Mouse (Mus musculus) ES-Bruce4 (cell line): Measurements from ENCODE around the gene Vsx2. TPM values are rescaled to one million over a fixed set of nuclear protein-coding genes. Genes with fewer than 3 reads are reported as not detected.

Source experiments
- H3K27ac ChIP-seq: 2 replicates; pipeline ENCODE4 v1.5.1; 2012; ENCODE audit warnings: low read length, inconsistent platforms; ENCODE audit not compliant: insufficient read depth
- H3K27me3 ChIP-seq: 2 replicates; pipeline ENCODE4 v1.6.1; 2012; ENCODE audit warnings: mild to moderate bottlenecking, low read length, inconsistent platforms; ENCODE audit not compliant: control insufficient read depth, poor library complexity, insufficient read depth, severe bottlenecking
- H3K36me3 ChIP-seq: 2 replicates; pipeline ENCODE4 v1.6.1; 2012; ENCODE audit warnings: inconsistent platforms, mild to moderate bottlenecking, low read length, moderate library complexity; ENCODE audit not compliant: control insufficient read depth, poor library complexity, insufficient read depth, severe bottlenecking
- H3K4me1 ChIP-seq: one replicate; pipeline ENCODE4 v1.8.1; 2011; ENCODE audit warnings: low read length; ENCODE audit not compliant: control insufficient read depth, insufficient read depth
- H3K4me3 ChIP-seq: 2 replicates; pipeline ENCODE4 v1.5.1; 2011; ENCODE audit warnings: low read depth, mild to moderate bottlenecking, low read length
- H3K9ac ChIP-seq: 2 replicates; pipeline ENCODE4 v1.6.1; 2012; ENCODE audit warnings: low read depth, mild to moderate bottlenecking, inconsistent platforms; ENCODE audit not compliant: poor library complexity, severe bottlenecking
- H3K9me3 ChIP-seq: replicated peaks from 2 replicates; pipeline ENCODE4 v1.6.1; 2012; ENCODE audit warnings: mild to moderate bottlenecking, low read length, inconsistent platforms; ENCODE audit not compliant: control insufficient read depth, poor library complexity, insufficient read depth, severe bottlenecking
- CTCF ChIP-seq: IDR thresholded peaks from one replicate; pipeline ENCODE4 v1.8.1; 2011; ENCODE audit warnings: low read depth, low read length
- EP300 ChIP-seq: IDR thresholded peaks from 2 replicates; pipeline ENCODE4 v1.6.1; 2011; ENCODE audit warnings: low read depth, low read length; ENCODE audit not compliant: insufficient read depth
- POLR2A ChIP-seq: IDR thresholded peaks from one replicate; pipeline ENCODE4 v1.8.1; 2011; ENCODE audit warnings: low read length; ENCODE audit not compliant: insufficient read depth
- polyA plus RNA-seq: library from polyadenylated mRNA; stranded (reverse); fragments of >200 nt; gene quantifications from 2 replicates; pipeline ENCODE4 v1.2.4, GENCODE M21; 2011; ENCODE audit warnings: low read depth; ENCODE audit not compliant: missing spikeins, insufficient read depth, insufficient read length

Gene Vsx2
- polyA plus RNA-seq: 0.18 TPM in 1 of 2 replicates, not detected in the other

GRCm38 (mm10) chr12:84569336-84569970, at the start of gene Vsx2:
Vsx2 (plus strand) TSS chr12:84569762.
- Histone ChIP-seq H3K36me3 (no peaks in the 10 kb centered on the region), H3K27me3 (peaks cover 14% of the 10 kb centered on the region), H3K27ac (no peak within 1 kb of the TSS), H3K4me1 (no peaks in the 10 kb centered on the region), H3K9ac (peak within 1 kb of the TSS; percentile 13; the same call in 1 of the 2 replicates), H3K4me3 (peak within 1 kb of the TSS; percentile 50), H3K9me3 (no peaks in the 10 kb centered on the region)
- TF ChIP-seq POLR2A (no peak), CTCF (no peak), EP300 (no peak)

- no peak for TF ChIP-seq POLR2A
- TF ChIP-seq EP300: no peak
- TF ChIP-seq CTCF: no peak
- H3K27me3 ChIP-seq: no peaks in the 10 kb centered on the region
- H3K9ac ChIP-seq: no peak overlapping the region
- H3K27ac ChIP-seq: no peak overlapping the region
- H3K4me1 ChIP-seq: peaks cover 2% of the 10 kb centered on the region
- H3K9me3 ChIP-seq: no peaks in the 10 kb centered on the region
- H3K4me3 ChIP-seq: no peak overlapping the region
- H3K36me3 ChIP-seq: 0 out of 2 replicates have a peak, but pooled peaks cover 2% of the 10 kb centered on the region
Observed at GRCm38 (mm10) chr12:84523728-84524127, 45.8 kb upstream of the Vsx2 start.

GRCm38 (mm10) chr12:84524147-84525050, 45.2 kb upstream of the Vsx2 start:
- no peaks in the 10 kb centered on the region for H3K9me3 ChIP-seq
- H3K4me3 ChIP-seq: no peak overlapping the region
- no peak overlapping the region for H3K9ac ChIP-seq
- peaks cover 2% of the 10 kb centered on the region for H3K4me1 ChIP-seq
- TF ChIP-seq EP300 (no peak), POLR2A (no peak), CTCF (no peak)
- 0 out of 2 replicates have a peak, but pooled peaks cover 2% of the 10 kb centered on the region for H3K36me3 ChIP-seq
- no peaks in the 10 kb centered on the region for H3K27me3 ChIP-seq
- H3K27ac ChIP-seq: no peak overlapping the region

GRCm38 (mm10) chr12:84525422-84525821, 44.1 kb upstream of the Vsx2 start:
- no peak for TF ChIP-seq CTCF
- no peaks in the 10 kb centered on the region for H3K9me3 ChIP-seq
- no peak overlapping the region for H3K4me3 ChIP-seq
- H3K36me3 ChIP-seq: 0 out of 2 replicates have a peak, but pooled peaks cover 2% of the 10 kb centered on the region
- H3K27ac ChIP-seq: no peak overlapping the region
- peaks cover 2% of the 10 kb centered on the region for H3K4me1 ChIP-seq
- no peak overlapping the region for H3K9ac ChIP-seq
- no peaks in the 10 kb centered on the region for H3K27me3 ChIP-seq

- Histone ChIP-seq H3K4me1 (peaks cover 9% of the 10 kb centered on the region), H3K4me3 (no peak overlapping the region), H3K36me3 (no peaks in the 10 kb centered on the region), H3K27ac (no peak overlapping the region), H3K27me3 (no peaks in the 10 kb centered on the region), H3K9me3 (no peaks in the 10 kb centered on the region), H3K9ac (no peak overlapping the region)
- TF ChIP-seq CTCF: no peak
- TF ChIP-seq POLR2A: no peak
Observed at GRCm38 (mm10) chr12:84530426-84530825, 39.1 kb upstream of the Vsx2 start.
